Mouse (Mus musculus) heart, postnatal 36 days (tissue): ENCODE results near the gene Dpp4. TPM values are rescaled to one million over a fixed set of nuclear protein-coding genes. Genes with fewer than 3 reads are reported as not detected.

Source experiments
- DNase-seq, 2 experiments: peaks; one replicate each; pipeline ENCODE4 v3.0.0; 2021 to 2022
- intact Hi-C: fragments of 180-260 bp; cut with DNase I; formaldehyde crosslinking; loops from one replicate; pipeline ENCODE4 v1.15.1; 2025
- total RNA-seq, 2 experiments: library from RNA; stranded (reverse); gene quantifications; 2 replicates each; pipeline ENCODE4 v1.2.3; 2021

Dpp4 gene
- total RNA-seq, 2 experiments from 2014 or later = 5.2 to 5.9 TPM

- intact Hi-C loops = no loop called here
- DNase-seq = peak; percentile 33 to 40
Measured at GRCm38 (mm10) chr2:62411211-62412080, 585 bp downstream of the Dpp4 start.

DNA sequence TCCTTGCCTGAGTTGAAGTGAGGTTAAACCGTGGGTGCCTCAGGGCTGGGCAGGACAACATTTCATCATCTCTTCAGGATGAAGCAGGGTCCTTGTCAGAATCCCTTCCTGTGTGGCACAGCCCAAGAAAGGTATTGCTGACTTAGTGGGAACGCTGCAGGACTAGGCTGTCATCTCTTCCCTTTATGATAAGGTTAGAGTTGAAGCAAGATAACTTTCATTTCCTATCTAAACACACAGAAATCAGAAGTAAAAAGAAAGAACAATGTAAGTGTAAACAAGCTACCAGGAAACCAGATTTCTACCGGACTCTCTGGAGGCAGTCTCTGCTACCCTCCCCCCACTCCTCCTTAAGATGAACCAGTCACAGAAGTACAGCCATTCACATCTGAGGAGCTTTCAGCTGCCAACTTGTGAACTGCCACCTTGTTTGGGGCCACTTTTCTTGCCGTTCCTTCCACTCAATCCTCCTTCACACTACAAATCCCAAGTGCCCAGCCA, 3.3 kb downstream of the Dpp4 start:
- intact Hi-C loops = no loop called here
- no peak for DNase-seq

DNA sequence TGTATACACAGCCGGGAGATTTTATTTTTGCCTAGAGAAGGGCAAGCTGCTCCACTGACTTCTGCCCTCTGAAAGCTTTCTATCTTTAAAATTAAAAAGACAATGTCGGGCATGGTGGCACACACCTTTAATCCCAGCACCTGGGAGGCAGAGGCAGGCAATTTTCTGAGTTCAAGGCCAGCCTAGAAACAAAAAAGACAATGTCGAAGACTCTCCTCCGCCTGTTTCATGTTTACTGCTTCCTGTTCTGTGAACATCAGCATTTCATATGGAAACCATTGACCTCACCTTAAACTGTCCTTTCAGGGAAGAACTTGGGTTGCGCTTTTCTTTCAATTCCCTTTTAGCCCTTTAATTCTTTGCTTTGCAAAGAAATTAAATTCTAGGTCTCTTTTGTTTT, 3.8 kb downstream of the Dpp4 start:
- DNase-seq = no peak
- intact Hi-C loops = no loop called here

DNA sequence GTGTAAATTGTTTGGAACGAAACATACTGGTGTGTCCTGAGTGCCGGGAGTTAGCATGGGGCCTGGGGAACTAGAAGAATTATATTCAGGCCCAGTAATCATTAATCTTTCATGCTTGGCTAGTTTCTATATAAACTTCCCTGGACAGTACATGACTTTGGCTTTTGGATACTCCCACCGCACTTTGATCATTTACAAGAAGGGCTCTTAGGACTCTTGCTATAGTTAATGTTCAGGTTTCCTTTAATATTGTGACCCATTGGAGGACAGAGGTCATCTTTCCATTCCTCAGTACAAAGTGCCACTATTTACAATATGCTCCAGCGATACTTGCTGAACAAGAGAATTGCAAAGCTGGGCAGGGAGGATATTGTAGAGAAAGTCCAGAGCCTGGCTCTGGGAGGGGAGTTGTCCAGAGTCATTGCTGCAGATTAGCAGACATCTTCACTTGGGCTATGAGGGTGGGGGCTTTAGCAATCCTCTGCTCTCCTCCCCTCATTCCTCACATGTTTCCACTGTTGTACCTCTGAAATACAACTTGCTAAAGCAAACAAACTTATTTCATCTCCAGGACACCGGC, 8.4 kb downstream of the Dpp4 start:
- no peak for DNase-seq
- intact Hi-C loops = no loop called here

- intact Hi-C loops = no loop called here
- DNase-seq = peak; percentile 13 to 18
Measured at GRCm38 (mm10) chr2:62401011-62401410, 11.0 kb downstream of the Dpp4 start.

DNA sequence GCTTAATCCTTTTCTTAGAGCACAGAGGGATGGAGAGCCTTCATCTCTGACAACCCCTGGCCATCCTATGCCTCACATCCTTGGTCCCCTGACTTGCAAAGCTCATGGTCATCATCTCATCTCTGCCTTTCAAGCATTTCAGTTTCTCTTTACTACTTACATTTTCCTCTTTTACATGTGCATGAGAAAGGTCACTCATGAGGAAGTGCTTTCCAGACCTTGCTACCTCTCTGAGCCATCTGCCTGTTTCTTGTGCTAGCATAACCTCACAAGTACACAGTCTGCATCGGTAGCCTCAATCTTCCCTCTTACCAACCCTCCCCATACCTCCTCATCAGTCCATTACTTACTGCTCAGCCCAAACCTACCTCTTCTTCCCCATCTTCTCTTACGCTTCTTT, 12.2 kb downstream of the Dpp4 start:
- DNase-seq = no peak
- intact Hi-C loops = no loop called here

GRCm38 (mm10) chr2:62399361-62399760, 12.7 kb downstream of the Dpp4 start:
- DNase-seq = no peak
- intact Hi-C loops = no loop called here

DNA sequence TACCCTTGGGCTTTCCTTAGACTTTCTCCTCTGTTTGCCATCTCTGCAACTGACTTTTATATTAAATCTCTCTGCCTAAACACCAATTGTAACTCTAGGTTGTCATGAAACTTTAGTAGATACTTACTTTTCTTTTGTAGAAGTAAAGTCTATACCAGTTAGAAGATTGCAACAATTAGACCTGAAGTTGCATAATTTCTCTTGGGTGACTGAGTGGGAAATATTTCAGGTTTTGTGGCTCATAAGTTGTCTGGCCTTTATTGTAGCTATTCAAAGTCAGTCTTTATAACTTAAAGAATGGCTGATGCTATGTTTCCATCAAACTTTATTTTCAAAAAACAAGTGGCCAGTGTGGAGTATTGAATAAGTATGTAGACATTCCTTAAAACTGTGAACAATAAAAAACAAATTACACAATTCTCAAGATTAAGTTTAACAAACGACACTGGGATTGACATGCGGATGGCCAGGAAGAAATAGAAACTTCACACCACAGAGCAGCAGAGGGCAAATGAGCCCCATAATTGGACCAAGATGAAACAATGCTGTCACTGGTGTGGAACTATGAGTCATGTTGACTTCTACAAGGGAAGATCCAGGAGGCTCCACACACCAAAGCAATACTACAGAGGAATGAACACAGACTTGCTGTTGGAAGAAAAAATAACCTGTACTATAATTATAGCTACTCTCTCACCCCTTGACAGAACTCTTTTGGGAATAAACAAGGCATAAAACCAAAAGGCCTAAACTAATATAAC, 13.7 kb downstream of the Dpp4 start:
- no peak for DNase-seq
- intact Hi-C loops = no loop called here

DNA sequence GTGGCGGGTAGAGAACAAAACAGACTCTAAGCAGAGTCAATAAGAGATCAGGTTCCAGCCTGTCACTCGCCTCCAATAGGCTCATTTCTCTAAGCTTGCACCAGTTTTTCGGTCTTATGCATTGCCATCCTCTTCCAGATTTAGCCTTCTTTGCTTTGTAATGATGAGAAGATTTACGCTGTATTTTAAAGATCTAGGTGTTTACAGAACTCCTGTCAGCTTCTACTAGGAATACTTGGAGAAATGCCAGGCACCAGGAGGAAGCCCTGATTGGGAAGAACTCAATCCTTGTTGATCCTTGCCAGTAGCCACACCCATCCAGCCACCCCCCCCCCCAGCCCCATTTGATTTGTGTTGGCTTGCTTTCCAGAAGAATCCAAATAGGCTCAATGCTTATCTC, 14.4 kb downstream of the Dpp4 start:
- intact Hi-C loops = no loop called here

DNA sequence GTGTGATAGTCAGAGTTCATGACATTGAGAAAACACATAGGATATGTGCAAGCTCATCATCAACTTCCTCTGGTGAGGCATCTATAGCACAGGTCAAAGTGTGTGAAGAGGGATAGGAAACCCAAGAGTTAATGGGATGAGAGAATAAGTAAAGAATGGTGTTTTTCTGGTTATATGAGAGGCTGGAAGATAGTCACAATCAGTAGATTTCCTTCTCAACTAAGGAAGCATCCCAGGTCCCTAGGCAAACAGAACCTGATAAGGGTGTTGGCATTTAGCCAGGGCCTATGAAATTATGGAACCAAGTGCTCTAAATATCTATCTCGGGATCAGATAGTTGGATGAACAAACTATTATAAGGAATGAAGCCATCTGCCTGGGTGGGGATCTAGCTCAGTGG, 15.2 kb downstream of the Dpp4 start:
- intact Hi-C loops = no loop called here
- no peak for DNase-seq

More for the DNA sequence above, 14.4 kb downstream of the Dpp4 start:
- DNase-seq = no peak

GRCm38 (mm10) chr2:62394800-62395199, 17.2 kb downstream of the Dpp4 start:
- DNase-seq = no peak
- intact Hi-C loops = no loop called here

DNA sequence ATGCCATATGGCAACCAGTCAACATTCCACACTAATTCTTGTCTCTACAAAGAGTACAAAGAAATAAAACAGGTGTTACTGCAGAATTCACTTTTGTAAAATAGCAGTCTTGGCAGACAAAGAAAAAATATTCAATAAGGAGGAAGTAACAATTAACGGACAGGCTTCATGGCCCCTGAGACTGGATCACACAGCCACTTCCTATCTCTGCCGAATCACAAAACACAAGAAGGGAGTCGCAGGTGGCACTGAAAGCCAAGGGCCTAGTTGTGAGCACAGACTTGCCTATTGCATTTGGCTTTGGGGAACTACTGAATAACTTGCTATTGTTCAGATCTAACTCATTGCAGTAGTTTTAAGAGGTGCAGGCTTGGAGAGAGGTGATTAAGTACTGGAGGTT, 19.9 kb downstream of the Dpp4 start:
- intact Hi-C loops = no loop called here
- no peak for DNase-seq

- intact Hi-C loops = no loop called here
- no peak for DNase-seq
Measured at GRCm38 (mm10) chr2:62390961-62391461, 21.0 kb downstream of the Dpp4 start.

DNA sequence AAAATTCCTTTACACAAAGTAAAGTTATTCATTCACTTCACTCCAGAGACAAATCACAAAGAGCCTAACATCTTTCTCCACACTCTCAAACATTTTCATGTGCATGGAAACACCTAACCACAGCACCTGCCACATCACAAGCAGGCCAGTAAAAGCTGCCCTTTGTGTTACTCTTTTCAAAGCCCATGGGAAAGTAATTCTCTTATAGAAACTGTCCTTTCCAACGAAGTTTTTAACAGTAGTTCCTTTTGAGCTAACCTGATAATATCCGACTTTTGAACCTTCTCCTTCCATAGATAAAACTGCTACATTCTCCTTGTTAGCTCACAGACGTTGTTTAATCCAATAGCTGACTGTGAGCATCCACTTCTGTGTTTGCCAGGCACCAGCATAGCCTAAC, 21.7 kb downstream of the Dpp4 start:
- intact Hi-C loops = no loop called here
- no peak for DNase-seq

DNA sequence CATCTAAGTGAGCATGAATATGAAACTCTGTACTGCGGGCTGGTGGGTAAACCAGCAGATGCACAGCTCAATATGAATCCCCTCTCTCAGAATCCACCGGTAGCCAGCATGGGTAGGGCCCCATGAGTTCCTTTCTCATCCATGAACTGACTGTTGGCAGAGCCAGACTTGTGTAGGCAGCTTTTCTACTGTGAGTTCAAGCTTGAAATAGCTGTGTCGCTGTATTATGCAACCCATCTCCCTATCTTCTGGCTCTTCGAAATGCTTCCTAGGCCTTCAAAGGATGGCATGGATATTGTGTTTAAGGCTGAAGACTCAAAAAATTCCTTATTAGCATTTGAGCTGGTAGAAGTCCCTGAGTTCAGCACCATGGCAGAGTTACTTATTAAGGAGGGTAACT, 23.2 kb downstream of the Dpp4 start:
- intact Hi-C loops = no loop called here
- DNase-seq = no peak

- intact Hi-C loops = no loop called here
Measured at GRCm38 (mm10) chr2:62383196-62383595, 28.8 kb downstream of the Dpp4 start.

DNA sequence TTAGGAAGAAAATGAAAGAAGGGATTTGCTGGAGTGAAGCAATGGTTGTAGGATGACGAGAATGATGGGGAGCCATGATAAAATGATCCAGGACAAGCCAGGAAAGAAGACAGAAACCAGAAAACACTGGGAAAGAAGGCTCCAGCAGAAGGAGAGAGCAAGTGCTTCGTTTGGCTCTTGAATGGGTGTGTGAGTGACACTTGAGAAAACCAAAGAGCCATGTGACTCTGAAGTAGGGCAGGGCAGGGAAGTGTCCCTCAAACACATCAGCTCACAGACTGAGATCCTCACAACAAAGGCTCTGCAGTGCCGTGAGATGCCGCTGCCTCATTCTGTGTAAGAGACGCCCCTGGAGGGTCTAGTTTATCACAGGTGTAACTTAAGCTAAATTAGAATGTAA, 29.6 kb downstream of the Dpp4 start:
- no peak for DNase-seq
- intact Hi-C loops = no loop called here

More at GRCm38 (mm10) chr2:62383196-62383595, 28.8 kb downstream of the Dpp4 start:
- no peak for DNase-seq

- DNase-seq = no peak
- intact Hi-C loops = no loop called here
Measured at GRCm38 (mm10) chr2:62381756-62382155, 30.3 kb downstream of the Dpp4 start.

- intact Hi-C loops = no loop called here
- no peak for DNase-seq
Measured at GRCm38 (mm10) chr2:62373692-62374091, 38.3 kb downstream of the Dpp4 start.

DNA sequence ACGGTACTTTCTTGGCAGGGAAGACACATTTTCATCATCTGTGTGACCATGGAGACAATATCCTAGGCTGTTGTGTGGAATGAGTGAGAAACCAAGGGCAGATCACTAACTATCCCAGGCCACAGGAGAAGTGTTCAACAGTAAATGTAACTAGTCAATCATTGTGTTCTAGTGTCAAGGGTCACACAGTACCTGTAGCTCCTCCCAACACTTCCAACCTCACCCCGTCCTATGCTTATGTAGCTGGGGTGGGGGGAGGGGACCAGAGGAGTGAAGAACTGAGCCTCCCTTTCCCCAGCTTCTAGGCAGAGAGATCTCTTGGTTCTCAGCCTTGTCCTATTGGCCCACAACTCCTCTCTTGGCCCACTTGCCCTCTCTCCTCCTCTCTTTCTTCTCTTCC, 42.0 kb downstream of the Dpp4 start:
- intact Hi-C loops = no loop called here
- no peak for DNase-seq

DNA sequence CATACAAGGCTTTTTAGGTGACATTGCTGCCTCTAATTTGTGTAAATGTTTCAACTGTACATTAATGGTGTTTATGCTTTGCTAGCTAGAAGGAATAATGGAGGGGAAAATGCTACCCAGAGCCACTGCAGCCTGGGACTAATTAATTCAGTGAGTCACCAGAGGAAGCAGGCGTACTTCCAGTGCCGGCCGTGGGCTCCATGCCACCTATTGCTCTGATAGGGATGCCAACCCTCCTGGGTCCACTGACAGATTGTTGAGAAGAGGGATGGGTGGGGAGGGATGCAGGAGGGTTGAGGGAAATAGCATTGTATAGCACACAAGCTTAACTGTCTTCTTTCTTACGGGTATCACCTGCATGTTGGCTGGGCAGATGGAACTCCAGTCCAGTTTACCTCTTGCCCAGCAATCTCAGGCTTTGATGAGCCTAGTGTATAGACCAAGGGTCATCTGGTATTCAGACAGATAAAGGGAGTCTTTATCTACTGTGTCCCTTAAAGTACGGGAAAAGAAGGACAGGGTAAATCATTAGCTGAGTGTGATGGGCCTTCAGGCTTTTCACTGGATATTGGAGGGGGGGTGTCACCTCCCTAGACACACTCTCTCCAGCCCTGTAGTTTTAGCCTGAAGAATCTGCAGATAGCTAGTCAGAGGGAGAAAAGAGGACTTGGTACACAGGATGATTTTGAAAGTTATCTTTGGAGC, 43.5 kb downstream of the Dpp4 start:
- no peak for DNase-seq
- intact Hi-C loops = no loop called here
